Mouse (Mus musculus): ENCODE data around the gene Dstyk. TPM values are rescaled to one million over a fixed set of nuclear protein-coding genes. Genes with fewer than 3 reads are reported as not detected.

The Dstyk gene
- polyA plus RNA-seq, 1 experiment from 2014 or later = 8.9 TPM

DNA sequence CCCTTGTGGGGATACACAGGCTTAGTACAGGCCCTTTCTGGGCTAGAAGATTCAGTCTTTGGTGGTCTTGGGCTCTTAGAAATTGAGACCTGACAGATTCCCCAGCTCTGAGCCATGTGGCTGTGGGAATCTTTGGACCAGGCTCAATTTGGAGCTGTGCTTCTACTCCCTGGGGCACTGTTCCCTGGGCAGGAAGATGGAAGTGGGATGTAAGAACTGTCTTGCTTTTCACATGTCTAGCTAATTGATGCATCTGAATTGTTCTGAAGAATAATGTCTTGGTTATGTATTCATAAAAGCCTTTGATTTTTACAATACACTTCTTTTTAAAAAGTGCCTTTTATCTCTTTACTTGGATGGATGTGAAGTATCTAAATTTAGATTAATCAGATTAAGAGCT is 8.2 kb downstream of the Dstyk start:
- no peaks in the 10 kb centered on the region for H3K9me3 ChIP-seq
- H3K9ac ChIP-seq = no peak overlapping the region
- no peak overlapping the region for H3K4me3 ChIP-seq (replicated peaks)
- no peak overlapping the region for H3K27ac ChIP-seq
- no peaks in the 10 kb centered on the region for H3K27me3 ChIP-seq (replicated peaks)
- H3K4me1 ChIP-seq (replicated peaks) = no peaks in the 10 kb centered on the region
- 0 out of 2 replicates have a peak, but pooled peaks cover 3% of the 10 kb centered on the region for H3K36me3 ChIP-seq
- no peak overlapping the region for H3K4me2 ChIP-seq (replicated peaks)
- no peak for ATAC-seq

DNA sequence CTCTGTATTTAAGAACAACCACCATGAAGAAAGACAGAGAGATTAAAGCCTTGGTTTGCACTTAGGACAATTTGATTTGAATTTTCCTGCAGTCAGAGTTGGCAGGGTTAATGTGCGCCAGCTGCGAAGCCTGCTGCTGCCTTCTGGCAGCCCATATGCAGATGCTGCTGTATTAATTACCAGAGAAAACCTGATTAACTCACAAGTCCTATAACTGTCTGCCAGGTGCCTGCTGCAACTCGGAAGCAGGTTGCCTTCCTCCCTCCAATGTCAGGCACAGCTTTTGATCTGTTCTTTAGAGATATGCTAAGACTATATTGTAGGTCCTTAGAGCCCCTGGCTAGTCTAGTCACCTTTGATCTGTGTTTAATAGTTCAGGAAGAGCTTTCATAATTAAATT is 13.5 kb downstream of the Dstyk start:
- no peaks in the 10 kb centered on the region for H3K27me3 ChIP-seq (replicated peaks)
- no peak for ATAC-seq
- no peak overlapping the region for H3K4me2 ChIP-seq (replicated peaks)
- no peaks in the 10 kb centered on the region for H3K9me3 ChIP-seq
- WGBS = 71% methylated on average over 3 of the region's 3 CpGs
- H3K9ac ChIP-seq = no peak overlapping the region
- H3K4me3 ChIP-seq (replicated peaks) = no peak overlapping the region
- no peak overlapping the region for H3K27ac ChIP-seq
- peaks cover 5% of the 10 kb centered on the region; the same call in 1 of the 2 replicates for H3K4me1 ChIP-seq (replicated peaks)
- no peaks in the 10 kb centered on the region for H3K36me3 ChIP-seq

DNA sequence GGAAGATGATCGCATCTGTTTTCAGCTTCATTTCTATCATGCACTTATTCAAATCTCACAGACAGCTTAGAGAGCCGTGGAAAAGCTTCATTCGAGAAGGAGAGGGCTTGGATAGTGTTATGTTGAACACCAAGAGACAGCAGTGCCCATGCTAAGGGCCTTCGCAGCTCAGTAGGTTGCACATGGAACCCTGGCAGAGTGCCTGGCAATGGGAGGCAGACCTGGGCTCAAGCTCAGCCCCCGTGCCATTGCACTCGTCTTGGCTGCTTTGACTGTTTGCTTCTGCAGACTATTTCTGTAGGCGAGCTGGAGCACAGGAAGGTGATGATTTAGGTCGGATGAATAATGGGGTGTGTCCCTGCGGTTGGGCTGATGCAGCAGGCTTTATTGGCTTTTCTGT is 14.4 kb downstream of the Dstyk start:
- H3K9ac ChIP-seq = no peak overlapping the region
- H3K4me1 ChIP-seq (replicated peaks) = peaks cover 5% of the 10 kb centered on the region; the same call in 1 of the 2 replicates
- no peak overlapping the region for H3K27ac ChIP-seq
- no peak for ATAC-seq
- H3K4me3 ChIP-seq (replicated peaks) = no peak overlapping the region
- no peak overlapping the region for H3K4me2 ChIP-seq (replicated peaks)
- no peaks in the 10 kb centered on the region for H3K27me3 ChIP-seq (replicated peaks)
- no peaks in the 10 kb centered on the region for H3K9me3 ChIP-seq
- no peaks in the 10 kb centered on the region for H3K36me3 ChIP-seq
- 63% methylated on average over 9 of the region's 9 CpGs for WGBS

DNA sequence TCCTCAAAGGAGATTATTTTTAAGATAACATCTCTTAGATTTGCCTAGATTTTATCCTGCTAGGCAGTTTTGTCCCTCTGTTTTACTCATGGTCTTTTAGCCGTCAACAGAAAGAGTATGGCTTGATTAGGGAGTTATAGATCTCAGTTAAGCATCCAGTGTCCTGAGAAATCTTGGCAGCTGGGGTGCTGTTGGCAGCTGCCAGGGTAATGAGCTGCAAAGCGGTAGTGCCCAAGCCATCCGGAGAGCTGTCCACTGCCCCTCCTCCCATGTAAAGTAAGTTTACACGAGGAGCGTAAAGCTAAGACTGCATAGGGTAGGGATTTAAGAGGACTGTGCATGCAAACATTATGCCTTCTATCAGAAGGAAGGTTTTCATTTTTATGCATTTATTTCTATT is 16.0 kb downstream of the Dstyk start:
- no peak for ATAC-seq

DNA sequence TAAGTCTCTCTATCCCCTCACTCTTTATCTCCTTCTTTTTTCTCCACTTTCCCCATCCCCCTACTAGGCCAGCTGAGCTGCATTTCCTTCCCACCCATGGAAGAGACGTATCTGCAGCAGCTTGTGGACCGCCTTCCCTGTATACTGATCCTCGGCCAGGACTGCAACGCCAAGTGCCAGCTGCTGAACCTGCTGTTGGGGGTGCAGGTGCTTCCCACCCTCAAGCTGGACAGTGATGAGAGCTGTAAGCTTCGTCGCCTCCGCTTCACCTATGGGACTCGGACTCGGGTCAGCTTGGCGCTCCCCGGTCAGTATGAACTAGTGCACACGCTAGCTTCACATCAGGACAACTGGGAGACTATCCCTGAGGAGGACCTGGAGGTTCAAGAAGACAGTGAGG is 16.7 kb downstream of the Dstyk start:
- Histone ChIP-seq H3K36me3 (no peaks in the 10 kb centered on the region), H3K9ac (no peak overlapping the region), H3K9me3 (no peaks in the 10 kb centered on the region), H3K4me1 (replicated peaks) (peaks cover 5% of the 10 kb centered on the region; the same call in 1 of the 2 replicates), H3K4me3 (replicated peaks) (no peak overlapping the region), H3K4me2 (replicated peaks) (no peak overlapping the region), H3K27ac (no peak overlapping the region), H3K27me3 (replicated peaks) (no peaks in the 10 kb centered on the region)
- ATAC-seq = no peak
- 90% methylated on average over 12 of the region's 12 CpGs for WGBS

More for the DNA sequence above, 16.0 kb downstream of the Dstyk start:
- Histone ChIP-seq H3K36me3 (no peaks in the 10 kb centered on the region), H3K27me3 (replicated peaks) (no peaks in the 10 kb centered on the region), H3K4me3 (replicated peaks) (no peak overlapping the region), H3K4me2 (replicated peaks) (no peak overlapping the region), H3K9me3 (no peaks in the 10 kb centered on the region), H3K27ac (no peak overlapping the region), H3K9ac (no peak overlapping the region), H3K4me1 (replicated peaks) (peaks cover 5% of the 10 kb centered on the region; the same call in 1 of the 2 replicates)
- WGBS = 62% methylated on average over 5 of the region's 5 CpGs

DNA sequence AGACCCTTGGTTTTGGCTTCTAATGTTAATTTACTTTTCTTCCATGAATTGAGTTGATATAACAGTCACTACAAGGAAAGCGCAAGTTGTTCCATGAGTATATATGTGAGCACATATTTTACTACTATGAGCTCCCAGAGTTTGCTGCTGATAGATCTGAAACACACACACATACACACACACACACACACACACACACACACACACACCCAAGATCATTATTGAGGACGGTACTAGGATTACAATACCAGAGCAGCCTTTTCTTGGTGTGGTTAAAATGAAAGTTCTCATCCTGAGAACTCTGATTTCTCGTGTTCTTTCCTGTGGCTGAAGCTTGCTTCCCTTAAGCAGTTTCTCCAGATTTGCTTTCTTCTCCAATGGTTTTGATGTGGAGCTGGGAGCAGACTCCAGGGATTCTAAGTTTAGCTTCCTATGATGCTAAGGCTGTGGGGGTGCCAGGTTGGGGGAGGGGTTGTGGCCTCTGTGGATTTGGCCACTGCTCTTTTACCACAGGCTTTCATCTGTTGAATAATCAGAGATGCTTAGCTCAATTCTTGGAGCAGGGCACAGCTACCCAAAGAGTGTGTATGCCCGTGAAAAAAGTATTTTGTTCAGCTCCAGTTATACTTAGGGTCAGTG is 19.1 kb downstream of the Dstyk start:
- WGBS = 80% methylated on average over 4 of the region's 4 CpGs
- Histone ChIP-seq H3K4me2 (replicated peaks) (no peak overlapping the region), H3K4me3 (replicated peaks) (no peak overlapping the region), H3K27ac (no peak overlapping the region), H3K36me3 (peaks cover 6% of the 10 kb centered on the region), H3K4me1 (replicated peaks) (peaks cover 5% of the 10 kb centered on the region; the same call in 1 of the 2 replicates), H3K9me3 (no peaks in the 10 kb centered on the region), H3K27me3 (replicated peaks) (no peaks in the 10 kb centered on the region), H3K9ac (no peak overlapping the region)
- no peak for ATAC-seq

DNA sequence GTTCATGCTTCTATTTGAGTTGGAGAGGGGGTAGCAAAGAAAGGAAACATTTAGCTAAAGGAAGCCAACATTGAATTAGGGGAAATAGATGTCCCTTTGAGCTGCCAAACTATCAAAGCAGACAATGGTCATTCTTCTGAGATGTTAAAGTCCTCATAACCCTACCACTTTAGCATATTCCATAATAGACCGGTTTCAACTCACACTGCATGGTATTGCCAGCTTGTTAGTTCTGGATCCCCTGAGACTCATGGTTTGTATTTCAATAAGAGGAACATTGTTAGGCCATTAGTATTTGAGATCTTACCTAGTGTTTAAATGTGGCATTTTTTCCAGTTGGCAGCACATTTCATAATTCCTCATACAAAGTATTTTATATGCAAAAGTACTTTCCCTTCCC is 19.6 kb downstream of the Dstyk start:
- ATAC-seq = no peak
- 84% methylated on average over 1 of the region's 1 CpGs for WGBS
- H3K27ac ChIP-seq = no peak overlapping the region

DNA sequence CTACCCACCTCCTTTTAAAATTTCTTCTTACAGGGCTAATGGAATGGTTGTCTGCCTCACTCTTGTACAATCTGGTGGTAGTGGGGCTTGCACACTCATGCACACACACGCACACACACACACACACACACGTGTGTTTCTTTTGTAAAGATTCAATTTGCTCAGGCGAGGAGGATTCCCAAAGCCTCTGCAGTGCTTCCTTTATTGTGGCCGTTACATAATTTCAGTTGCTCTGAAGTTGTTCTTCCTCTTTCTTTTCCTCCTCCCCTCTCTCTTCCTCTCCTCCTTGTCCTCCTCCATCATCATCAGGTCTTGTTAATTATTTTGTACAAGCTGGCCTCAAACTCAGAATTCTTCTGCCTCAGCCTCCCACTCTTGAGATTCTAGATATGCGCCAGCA is 20.0 kb downstream of the Dstyk start:
- Histone ChIP-seq H3K27me3 (replicated peaks) (no peaks in the 10 kb centered on the region), H3K9ac (no peak overlapping the region), H3K27ac (no peak overlapping the region), H3K36me3 (peaks cover 6% of the 10 kb centered on the region), H3K9me3 (no peaks in the 10 kb centered on the region), H3K4me1 (replicated peaks) (no peaks in the 10 kb centered on the region), H3K4me3 (replicated peaks) (no peak overlapping the region), H3K4me2 (replicated peaks) (no peak overlapping the region)
- no peak for ATAC-seq
- WGBS = 77% methylated on average over 5 of the region's 5 CpGs

More for the DNA sequence above, 19.6 kb downstream of the Dstyk start:
- no peak overlapping the region for H3K9ac ChIP-seq
- H3K4me2 ChIP-seq (replicated peaks) = no peak overlapping the region
- H3K4me3 ChIP-seq (replicated peaks) = no peak overlapping the region
- H3K9me3 ChIP-seq = no peaks in the 10 kb centered on the region
- H3K27me3 ChIP-seq (replicated peaks) = no peaks in the 10 kb centered on the region
- H3K4me1 ChIP-seq (replicated peaks) = no peaks in the 10 kb centered on the region; the same call in 1 of the 2 replicates
- H3K36me3 ChIP-seq = peaks cover 6% of the 10 kb centered on the region

DNA sequence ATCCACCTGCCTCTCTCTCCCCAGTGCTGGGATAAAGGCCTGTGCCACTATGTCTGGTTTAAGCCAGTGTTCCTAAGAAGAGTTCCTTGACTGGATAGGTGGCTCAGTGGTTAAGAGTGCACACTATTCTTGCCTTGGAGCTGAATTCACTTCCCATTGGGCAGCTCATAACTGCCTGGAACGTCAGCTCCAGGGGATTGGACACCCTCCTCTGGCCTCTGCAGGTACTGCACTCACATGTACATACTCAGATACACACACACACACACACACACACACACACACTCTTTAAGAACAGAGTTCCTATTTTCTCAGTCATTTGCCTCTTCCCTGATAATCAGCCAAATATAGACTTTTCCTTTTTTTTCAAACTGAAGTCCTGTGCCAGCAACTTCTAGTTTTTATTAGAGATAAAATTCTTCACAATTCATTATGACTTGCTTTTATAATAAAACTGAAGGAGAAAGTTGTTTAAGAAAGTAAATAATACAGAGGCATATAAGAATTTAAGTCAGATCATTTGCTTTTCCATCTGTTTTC is 23.6 kb downstream of the Dstyk start:
- H3K4me2 ChIP-seq (replicated peaks) = no peak overlapping the region
- no peak overlapping the region for H3K27ac ChIP-seq
- H3K4me3 ChIP-seq (replicated peaks) = no peak overlapping the region
- peaks cover 6% of the 10 kb centered on the region for H3K36me3 ChIP-seq
- no peaks in the 10 kb centered on the region for H3K9me3 ChIP-seq
- ATAC-seq = no peak
- H3K4me1 ChIP-seq (replicated peaks) = no peaks in the 10 kb centered on the region
- no peak overlapping the region for H3K9ac ChIP-seq
- 61% methylated on average over 1 of the region's 1 CpGs for WGBS
- no peaks in the 10 kb centered on the region for H3K27me3 ChIP-seq (replicated peaks)

DNA sequence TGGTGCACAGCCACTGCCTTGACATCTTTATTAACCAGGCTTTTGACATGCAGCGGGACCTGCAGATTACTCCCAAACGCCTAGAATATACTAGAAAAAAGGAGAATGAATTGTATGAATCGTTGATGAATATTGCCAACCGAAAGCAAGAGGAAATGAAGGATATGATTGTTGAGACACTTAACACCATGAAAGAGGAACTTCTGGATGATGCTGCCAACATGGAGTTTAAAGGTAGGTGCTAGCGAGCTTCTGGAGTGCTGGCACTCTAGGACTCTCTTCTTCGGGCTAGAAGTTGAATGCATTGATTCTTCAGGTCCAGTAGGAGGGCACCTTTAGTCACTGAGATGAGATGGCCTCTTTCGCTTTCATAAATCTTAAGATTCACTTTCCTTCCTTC is 32.4 kb downstream of the Dstyk start:
- H3K4me2 ChIP-seq (replicated peaks) = no peak overlapping the region
- WGBS = 94% methylated on average over 7 of the region's 7 CpGs
- H3K27me3 ChIP-seq (replicated peaks) = no peaks in the 10 kb centered on the region
- H3K36me3 ChIP-seq = no peaks in the 10 kb centered on the region
- no peak overlapping the region for H3K4me3 ChIP-seq (replicated peaks)
- no peak overlapping the region for H3K27ac ChIP-seq
- no peaks in the 10 kb centered on the region for H3K4me1 ChIP-seq (replicated peaks)
- no peak for ATAC-seq
- H3K9me3 ChIP-seq = no peaks in the 10 kb centered on the region
- no peak overlapping the region for H3K9ac ChIP-seq

DNA sequence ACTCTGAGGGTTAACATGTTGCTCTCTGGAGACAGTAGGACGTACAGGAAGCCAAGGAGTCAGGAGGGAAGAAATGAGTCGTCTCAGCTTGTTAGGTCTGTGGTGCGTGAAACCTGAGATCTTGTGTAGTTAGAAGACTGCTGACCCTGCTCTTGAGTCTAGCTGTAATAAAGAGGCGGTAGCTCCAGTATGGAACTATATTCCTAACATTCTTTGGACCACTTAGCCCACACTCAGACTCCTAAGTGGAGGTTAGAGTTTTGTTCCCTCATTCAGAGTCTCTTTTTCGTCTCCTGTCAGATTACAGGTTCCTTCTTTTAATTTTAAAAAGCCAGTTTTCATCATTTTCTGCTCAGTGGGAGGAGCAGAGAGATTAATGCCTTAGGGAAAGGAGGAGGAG is 47.3 kb downstream of the Dstyk start:
- Histone ChIP-seq H3K27ac (no peak overlapping the region), H3K27me3 (replicated peaks) (no peaks in the 10 kb centered on the region), H3K36me3 (peaks cover 12% of the 10 kb centered on the region), H3K9ac (no peak overlapping the region), H3K4me2 (replicated peaks) (no peak overlapping the region), H3K9me3 (no peaks in the 10 kb centered on the region), H3K4me1 (replicated peaks) (0 out of 2 replicates have a peak, but pooled peaks cover 5% of the 10 kb centered on the region), H3K4me3 (replicated peaks) (no peak overlapping the region)
- ATAC-seq = no peak
- WGBS = 77% methylated on average over 5 of the region's 5 CpGs

DNA sequence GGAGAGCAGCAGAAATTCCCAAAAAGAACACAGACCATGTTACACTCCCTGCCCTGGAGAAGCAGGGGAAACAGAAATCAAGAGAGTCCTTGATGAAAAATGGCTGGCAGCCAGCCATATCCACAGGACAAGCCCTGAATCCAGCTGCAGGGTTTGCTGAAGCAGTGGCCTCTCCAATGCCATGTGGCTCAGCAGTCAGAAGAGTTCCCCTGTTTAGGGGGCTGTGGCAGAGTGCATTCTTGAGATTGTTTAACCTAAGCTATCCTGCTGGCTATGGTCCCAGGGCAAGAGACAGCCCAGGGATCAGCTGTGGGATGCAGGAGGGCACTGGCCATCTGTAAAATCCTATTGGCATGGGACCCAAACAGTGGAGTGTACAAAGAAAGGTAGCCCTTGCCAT is 51.6 kb downstream of the Dstyk start:
- H3K9ac ChIP-seq = no peak overlapping the region
- H3K36me3 ChIP-seq = peaks cover 7% of the 10 kb centered on the region; the same call in 1 of the 2 replicates
- no peak overlapping the region for H3K27ac ChIP-seq
- H3K27me3 ChIP-seq (replicated peaks) = no peaks in the 10 kb centered on the region
- H3K4me3 ChIP-seq (replicated peaks) = no peak overlapping the region
- 0 out of 2 replicates have a peak, but pooled peaks cover 5% of the 10 kb centered on the region for H3K4me1 ChIP-seq (replicated peaks)
- H3K4me2 ChIP-seq (replicated peaks) = no peak overlapping the region
- no peak for ATAC-seq
- no peaks in the 10 kb centered on the region for H3K9me3 ChIP-seq

DNA sequence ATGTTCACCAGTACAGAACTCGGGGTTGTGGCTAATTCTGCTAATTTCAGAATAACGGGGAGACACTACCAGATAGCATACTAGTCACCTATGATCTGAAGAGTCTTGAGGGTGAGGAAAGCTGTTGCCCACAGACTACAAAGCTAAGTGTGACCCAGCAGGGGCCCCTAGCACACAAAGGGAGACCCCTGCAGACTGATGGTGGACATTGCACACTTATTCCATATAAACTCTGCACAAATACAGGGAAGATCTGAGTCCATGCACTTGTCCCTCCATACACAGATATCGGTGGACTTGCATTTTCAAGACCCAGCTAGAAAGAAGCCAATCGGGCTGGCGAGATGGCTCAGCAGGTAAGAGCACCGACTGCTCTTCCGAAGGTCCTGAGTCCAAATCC is 52.2 kb downstream of the Dstyk start:
- 92% methylated on average over 7 of the region's 7 CpGs for WGBS
- Histone ChIP-seq H3K9me3 (no peaks in the 10 kb centered on the region), H3K9ac (no peak overlapping the region), H3K27me3 (replicated peaks) (no peaks in the 10 kb centered on the region), H3K36me3 (peaks cover 3% of the 10 kb centered on the region; the same call in 1 of the 2 replicates), H3K4me3 (replicated peaks) (no peak overlapping the region), H3K4me1 (replicated peaks) (0 out of 2 replicates have a peak, but pooled peaks cover 5% of the 10 kb centered on the region), H3K27ac (no peak overlapping the region), H3K4me2 (replicated peaks) (no peak overlapping the region)
- no peak for ATAC-seq

All from intestine, embryonic 15.5 days (tissue).